Mouse (Mus musculus) brain, adult 2 months (tissue): ENCODE results near the gene Gm45261.

Experiments used
- DNase-seq: peaks from one replicate; pipeline ENCODE4 v3.0.0; 2011; ENCODE audit warnings: low read depth, low spot score

Gm45261 gene

DNA sequence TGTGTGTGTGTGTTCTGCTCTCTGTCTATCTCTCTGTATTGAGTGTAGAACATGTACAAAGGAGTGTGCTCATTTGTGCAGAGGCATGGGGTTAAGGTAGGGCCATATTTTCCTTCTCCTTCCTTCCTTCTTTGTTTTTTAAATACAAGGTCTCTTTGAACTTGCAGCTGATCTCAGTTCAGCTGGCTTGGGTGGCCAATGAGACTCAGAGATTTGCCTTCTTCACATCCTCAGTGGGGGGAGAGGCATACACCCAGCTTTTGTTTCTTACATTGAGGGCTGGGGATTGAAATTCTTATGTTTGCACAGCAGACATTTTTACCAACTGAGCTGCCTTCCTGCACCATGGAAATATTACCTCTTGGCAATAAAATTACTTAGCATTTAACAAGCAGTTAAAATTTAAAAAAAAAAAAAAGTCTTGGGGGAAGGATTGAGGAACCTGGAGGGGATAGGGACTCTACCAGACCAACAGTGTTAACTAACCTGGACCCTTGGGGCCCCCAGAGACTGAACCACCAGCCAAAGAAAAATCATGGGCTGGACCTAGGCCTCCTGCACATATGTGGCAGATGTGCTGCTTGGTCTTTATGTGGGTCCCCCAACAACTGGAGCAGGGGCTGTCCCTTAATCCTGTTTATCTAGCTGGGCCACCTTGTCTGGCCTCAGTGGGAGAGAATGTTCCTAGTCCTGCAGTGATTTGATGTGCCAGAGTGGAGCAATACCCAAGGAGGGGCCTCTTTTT, 50.8 kb downstream of the Gm45261 start:
- no peak for DNase-seq

DNA sequence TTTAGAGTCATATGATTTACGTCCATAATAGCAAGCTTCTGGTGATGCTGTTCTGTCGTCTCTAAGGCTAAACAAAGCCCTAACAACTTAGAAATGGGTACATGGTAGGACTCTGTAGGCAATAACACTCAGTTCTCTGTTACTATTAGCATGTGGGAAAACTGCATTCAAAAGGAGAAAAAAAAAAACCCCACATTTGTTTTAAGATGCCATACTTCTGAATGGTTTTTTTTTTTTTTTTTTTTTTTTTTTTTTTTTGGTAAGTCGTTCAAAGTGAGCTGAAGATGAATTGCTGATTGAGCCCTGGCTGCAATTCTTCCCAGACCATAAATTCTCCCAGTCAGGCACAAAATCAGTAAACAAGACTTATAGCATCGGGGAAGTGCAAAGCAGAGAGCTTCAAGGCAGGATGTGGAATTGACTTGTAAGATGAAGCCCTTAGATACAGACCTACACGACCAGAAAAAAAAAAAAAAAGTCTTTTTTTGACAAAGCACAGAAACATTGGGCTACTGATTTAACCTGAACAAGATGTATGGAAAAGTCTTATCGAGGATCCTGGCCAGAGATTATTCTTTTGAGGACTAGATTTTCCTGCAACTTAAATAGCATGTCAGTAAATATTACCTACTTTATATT, 51.7 kb downstream of the Gm45261 start:
- DNase-seq, result no peak

DNA sequence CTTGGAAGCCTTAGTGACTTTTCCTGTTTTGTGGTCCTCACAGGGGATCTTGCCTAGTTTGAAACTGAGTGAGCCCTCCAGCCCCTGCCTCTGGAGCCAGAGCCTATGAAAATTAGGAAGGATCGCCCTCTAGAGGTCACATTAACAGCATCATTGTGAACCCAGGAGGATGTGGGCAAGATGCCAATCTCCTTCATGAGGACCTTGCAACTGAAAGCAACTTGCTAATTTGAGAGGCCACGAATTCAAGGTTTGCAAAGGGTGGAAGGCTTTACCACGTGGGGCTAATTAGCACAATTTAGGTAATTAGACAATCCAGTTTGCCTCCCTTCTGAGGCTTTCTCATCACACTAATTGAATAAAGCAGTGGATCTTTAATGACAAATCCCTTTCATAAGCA, 52.7 kb downstream of the Gm45261 start:
- peak; percentile 91 for DNase-seq

DNA sequence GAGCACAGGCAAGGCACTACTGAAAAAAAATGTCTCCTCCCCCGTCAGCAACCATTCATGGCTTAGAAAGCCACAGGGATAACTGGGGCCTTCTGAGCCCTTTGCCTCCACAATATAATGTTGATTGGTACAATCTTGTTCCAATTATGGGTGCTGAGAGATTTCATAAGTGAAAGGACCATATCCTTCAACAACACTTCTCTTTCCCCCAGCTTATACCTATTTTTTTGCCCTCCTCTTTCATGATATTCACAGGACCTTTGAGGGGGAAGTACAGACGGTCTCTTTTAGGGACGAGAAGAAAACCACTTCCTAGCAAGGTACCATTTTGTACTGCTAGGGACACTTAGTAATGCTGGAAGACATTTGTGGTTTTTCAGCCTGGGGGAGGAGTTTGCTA, 57.1 kb downstream of the Gm45261 start:
- no peak for DNase-seq

DNA sequence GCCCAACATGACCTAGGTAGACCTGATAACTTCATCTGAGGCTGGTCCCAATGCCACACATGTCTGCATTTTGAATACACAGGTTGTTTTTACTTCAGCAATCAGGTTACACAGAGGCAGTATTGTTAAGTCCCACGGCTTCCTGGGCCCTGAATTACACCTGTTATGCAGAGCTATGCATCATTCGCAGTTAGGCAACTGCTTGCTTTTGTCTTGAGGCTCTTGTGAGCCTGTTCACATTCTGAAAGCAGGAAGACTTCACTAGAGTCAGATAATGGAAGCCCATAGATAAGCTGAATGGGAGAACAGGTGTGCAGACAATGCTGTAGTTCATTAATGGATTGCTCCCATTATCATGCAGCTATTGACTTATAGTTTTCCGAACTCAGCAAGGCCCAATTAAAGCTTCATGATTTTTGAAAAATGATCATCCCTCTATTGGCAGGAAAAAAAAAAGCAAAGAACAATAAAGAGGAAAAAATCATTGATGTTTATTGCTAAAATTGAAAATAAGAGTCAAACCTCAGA, 57.8 kb downstream of the Gm45261 start:
- DNase-seq, result no peak

DNA sequence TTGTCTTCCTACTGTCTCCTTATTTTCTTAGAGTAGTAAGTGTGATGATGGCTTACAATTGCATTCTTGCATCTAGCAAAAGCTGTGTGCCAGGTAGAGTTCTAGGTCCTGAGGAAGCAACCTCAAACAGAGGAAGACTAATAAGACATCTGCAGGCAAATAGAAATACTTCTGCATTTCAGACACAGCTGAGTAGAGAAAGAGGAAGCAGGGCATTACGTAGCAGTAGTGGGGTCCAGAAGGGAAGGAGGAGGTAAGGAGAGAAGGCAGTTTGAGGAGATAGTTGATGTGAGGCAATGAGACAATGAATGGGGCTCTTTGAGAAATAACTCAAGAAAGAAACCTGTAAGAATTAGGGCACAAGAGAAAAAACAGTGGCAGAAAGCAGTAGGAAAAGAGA, 59.3 kb downstream of the Gm45261 start:
- no peak for DNase-seq
